Mouse (Mus musculus) adrenal gland (tissue): ENCODE measurements around the gene Gm10220.
"Not testable (repeated sequence)": the region's sequence is repeated elsewhere in the genome, so short reads cannot be mapped to it uniquely, and the experiment has no call there.

ENCODE experiments used
- intact Hi-C: fragments of 180-260 bp; cut with DNase I; formaldehyde crosslinking; loops from one replicate; pipeline ENCODE4 v1.15.1; 2025
- long read RNA-seq, 2 experiments: library from polyadenylated mRNA; unstranded; transcript quantifications; one replicate each; pipeline ENCODE4 v2.0.0; 2020; ENCODE audit warnings: borderline replicate concordance in 1 of 2; ENCODE audit not compliant: insufficient replicate concordance in 1 of 2

Gene Gm10220
- long read RNA-seq, experiment 1 = 0 reads
- long read RNA-seq, experiment 2 = 0 reads

DNA sequence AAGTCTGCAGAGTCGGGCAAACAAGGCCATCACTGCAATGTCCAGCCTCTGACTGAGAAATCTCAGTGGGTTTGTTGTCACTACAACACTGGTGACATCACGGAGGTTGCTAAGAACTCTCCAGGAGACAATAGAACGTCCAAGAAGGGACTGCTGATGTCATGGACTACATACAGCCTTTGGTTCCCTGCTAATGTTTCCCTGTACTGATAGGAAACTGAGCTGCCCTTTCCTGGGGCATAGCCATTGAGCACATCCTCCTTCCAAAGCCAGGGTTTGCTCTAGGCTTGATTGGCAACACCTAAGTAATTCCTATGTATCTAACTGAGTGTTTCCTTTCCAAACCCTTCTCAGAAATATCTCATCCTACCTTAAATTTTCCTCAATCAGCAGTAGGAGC is at the start of gene Gm10220:
Gm10220 (minus strand) TSS at position 101 of the 400 bp plus-strand sequence.
- intact Hi-C loops = not testable (repeated sequence)

- intact Hi-C loops = no loop called here
These were observed 48.6 kb upstream of the Gm10220 start for GRCm38 (mm10) chr5:26169855-26170254.

DNA sequence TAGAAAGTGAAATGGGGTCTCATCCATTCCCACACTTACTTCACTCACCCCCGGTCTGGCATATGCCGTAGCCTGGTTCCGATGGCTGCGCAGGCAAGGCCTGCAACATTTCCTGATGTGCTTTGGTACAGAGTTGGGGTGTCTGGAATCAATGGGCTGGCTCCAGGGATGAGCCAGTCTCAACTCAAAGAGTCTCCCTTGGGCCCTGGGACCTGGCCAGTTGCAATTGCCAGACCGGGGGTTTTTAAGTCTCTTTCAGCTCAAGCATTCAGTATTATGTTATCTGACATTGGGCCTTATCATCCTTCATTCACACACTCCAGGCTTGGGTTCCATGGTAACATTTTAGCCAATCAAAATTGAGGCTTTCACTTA is 44.6 kb upstream of the Gm10220 start:
- intact Hi-C loops = no loop called here

DNA sequence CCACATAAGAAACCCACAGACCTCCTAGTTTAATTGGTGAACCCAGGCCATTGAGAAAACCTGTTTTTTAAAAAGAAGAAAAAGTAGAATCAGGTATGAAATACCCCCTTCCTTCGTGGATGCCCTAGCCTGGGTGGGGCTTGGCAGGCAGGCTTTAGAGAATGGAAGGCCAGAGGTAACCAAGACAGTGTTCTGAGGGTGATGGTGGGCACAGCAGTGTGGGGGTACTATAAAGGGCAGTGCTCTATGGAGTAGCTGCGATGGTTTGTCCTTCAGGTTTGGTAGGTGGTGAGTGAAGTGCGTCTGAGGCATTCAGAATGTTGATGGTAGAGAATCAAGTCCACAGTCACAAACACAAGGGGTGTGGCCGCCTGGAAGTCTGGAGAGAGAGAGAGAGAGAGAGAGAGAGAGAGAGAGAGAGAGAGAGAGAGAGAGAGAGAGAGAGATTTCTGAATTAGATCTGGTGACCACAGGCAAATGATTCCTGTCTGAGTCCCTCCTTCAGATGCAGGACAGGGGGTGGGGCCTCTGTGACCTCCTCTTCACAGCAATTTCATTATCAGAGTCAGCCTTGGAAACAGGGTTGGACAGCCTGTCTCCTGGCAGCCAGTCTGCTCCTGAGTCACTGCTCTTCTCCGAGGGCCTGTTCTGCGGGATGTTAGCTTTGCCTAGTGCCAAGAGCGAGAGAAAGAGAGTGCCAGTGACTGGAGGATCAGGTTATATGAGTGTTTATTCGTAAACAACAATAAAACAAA is 44.0 kb upstream of the Gm10220 start:
- intact Hi-C loops = no loop called here

DNA sequence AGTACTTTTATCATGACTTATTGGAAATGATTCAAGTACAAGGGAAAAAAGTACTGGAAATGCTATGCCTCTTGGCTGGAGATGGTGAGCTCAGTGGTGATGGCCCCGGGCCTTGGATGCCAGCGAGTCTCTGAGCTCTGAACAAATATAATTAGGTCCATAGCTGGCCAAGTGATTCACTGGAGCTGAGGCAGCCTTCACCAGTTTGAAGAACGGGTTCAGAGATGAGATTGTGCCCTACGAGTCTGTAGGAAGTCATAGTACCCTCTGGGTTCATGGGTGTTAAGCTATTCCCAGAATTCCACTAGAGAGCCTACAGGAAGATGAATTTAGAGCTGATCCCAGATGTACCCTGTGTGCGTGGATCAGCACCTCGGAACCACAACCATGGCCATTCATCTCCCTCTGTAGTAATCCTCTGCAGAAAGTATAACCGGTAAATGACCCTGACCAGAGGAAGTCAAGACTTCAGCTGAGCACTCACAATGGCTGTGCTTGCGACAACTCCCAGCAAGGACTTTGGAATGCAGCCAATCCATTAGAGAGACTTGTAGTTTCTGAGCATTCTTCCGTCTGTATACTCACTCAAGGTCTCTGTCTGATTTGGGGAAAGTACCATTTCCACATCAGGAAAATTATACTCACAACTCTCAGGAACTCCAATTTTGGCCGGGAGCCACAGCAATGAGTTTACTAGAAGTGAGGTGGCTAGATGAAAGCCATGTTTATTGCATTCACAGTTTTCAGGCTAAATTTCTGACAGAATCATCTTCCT is 36.4 kb upstream of the Gm10220 start:
- intact Hi-C loops = no loop called here

- intact Hi-C loops = no loop called here
These were observed 21.7 kb upstream of the Gm10220 start for GRCm38 (mm10) chr5:26142891-26143290.

GRCm38 (mm10) chr5:26105262-26105661 is 16.0 kb downstream of the Gm10220 start, which contains the start of gene 5031410I06Rik:
TSS of gene 5031410I06Rik (minus strand) at chr5:26105362.
- intact Hi-C loops = not testable (repeated sequence)

DNA sequence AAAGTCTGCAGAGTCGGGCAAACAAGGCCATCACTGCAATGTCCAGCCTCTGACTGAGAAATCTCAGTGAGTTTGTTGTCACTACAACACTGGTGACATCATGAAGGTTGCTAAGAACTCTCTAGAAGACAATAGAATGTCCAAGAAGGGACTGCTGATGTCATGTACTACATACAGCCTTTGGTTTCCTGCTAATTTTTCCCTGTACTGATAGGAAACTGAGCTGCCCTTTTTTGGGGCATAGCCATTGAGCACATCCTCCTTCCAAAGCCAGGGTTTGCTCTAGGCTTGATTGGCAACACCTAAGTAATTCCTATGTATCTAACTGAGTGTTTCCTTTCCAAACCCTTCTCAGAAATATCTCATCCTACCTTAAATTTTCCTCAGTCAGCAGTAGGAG is 32.0 kb downstream of the Gm10220 start, which contains the start of gene Gm10471:
Gm10471 (minus strand) TSS at position 101 of the 400 bp plus-strand sequence.
- intact Hi-C loops = not testable (repeated sequence)

- intact Hi-C loops = not testable (repeated sequence)
These were observed 42.2 kb downstream of the Gm10220 start for GRCm38 (mm10) chr5:26079023-26079422.

DNA sequence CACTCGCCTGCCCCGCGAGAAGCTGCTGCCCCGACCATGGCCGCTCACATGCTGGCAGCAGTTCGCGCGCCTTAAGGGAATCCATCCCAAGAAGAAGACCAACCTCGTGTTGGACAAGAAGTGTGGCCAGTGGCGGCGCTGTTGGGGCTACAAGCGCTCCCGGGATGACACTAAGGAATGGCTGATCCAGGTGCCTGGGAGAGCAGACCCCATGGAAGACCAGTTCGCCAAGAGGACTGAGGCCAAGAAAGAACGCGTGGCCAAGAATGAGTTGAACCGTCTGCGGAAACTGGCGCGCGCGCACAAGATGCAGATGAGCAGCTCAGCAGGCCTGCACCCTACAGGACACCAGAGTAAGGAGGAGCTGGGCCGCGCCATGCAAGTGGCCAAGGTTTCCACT is 50.5 kb downstream of the Gm10220 start:
- intact Hi-C loops = no loop called here
